Mouse (Mus musculus): ENCODE measurements around the gene Elp1. TPM values are rescaled to one million over a fixed set of nuclear protein-coding genes. Genes with fewer than 3 reads are reported as not detected.

Elp1 gene
- 84.8 and 92.8 TPM in 2 replicates for polyA plus RNA-seq (2016; fragmentation: Nextera tagmentation; extraction: Ambion mirVana)

- Histone ChIP-seq H3K36me3 (peaks cover 43% of the 10 kb centered on the region), H3K9me3 (no peaks in the 10 kb centered on the region), H3K27me3 (no peaks in the 10 kb centered on the region), H3K4me1 (peaks cover 25% of the 10 kb centered on the region), H3K4me3 (peak within 1 kb of the TSS; percentile 93), H3K4me2 (replicated peaks) (peak within 1 kb of the TSS; percentile 68), H3K9ac (replicated peaks) (peak within 1 kb of the TSS; percentile 73), H3K27ac (replicated peaks) (peak within 1 kb of the TSS; percentile 79)
- peak; percentile 98 for ATAC-seq (ENCODE audit: low FRiP score, low read depth)
- under 1% methylated on average over 72 of the region's 72 CpGs for WGBS
Observed at GRCm38 (mm10) chr4:56801907-56802668, at the start of gene Elp1, which contains the start of gene Fam206a. Gene Elp1, minus strand, starts transcription at chr4:56802331. Gene Fam206a, plus strand, starts transcription at chr4:56802345.

DNA sequence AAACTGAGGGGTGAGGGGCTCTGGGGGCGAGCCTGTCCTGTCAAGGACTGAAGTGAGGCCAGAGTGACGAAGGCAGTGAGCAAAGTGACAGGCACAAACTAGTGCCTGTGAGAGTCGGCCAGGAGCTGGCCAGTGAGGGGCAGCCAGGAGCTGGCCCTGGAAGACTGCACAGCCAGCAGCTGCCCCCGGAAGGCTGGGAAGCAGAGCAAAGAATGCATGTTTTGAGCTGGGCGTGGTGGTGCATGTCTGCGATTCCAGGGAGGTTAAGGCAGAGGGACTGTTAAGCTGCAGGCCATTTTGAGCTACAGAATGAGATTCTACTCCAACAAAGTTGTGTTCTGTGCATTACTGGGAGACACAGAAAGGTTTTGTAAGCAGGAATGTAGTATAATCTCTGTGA, 48.6 kb upstream of the Elp1 start:
- Histone ChIP-seq H3K36me3 (peaks cover 5% of the 10 kb centered on the region; the same call in 1 of the 2 replicates), H3K4me2 (replicated peaks) (no peak overlapping the region), H3K4me1 (0 out of 2 replicates have a peak, but pooled peaks cover 2% of the 10 kb centered on the region), H3K9ac (replicated peaks) (no peak overlapping the region), H3K4me3 (no peak overlapping the region), H3K27ac (replicated peaks) (no peak overlapping the region), H3K9me3 (no peaks in the 10 kb centered on the region), H3K27me3 (no peaks in the 10 kb centered on the region)
- 36% methylated on average over 6 of the region's 6 CpGs for WGBS
- ATAC-seq (ENCODE audit: low FRiP score, low read depth): no peak

- Histone ChIP-seq H3K4me3 (no peak overlapping the region), H3K27ac (replicated peaks) (no peak overlapping the region), H3K4me2 (replicated peaks) (no peak overlapping the region), H3K4me1 (0 out of 2 replicates have a peak, but pooled peaks cover 2% of the 10 kb centered on the region), H3K27me3 (no peaks in the 10 kb centered on the region), H3K9ac (replicated peaks) (no peak overlapping the region), H3K9me3 (0 out of 2 replicates have a peak, but pooled peaks cover 3% of the 10 kb centered on the region), H3K36me3 (peaks cover 24% of the 10 kb centered on the region)
- no peak for ATAC-seq (ENCODE audit: low FRiP score, low read depth)
- 93% methylated on average over 6 of the region's 6 CpGs for WGBS
Observed at GRCm38 (mm10) chr4:56848044-56848443, 45.9 kb upstream of the Elp1 start.

- Histone ChIP-seq H3K27me3 (no peaks in the 10 kb centered on the region), H3K9me3 (0 out of 2 replicates have a peak, but pooled peaks cover 3% of the 10 kb centered on the region), H3K36me3 (peaks cover 24% of the 10 kb centered on the region), H3K4me3 (no peak overlapping the region), H3K9ac (replicated peaks) (no peak overlapping the region), H3K4me2 (replicated peaks) (no peak overlapping the region), H3K27ac (replicated peaks) (no peak overlapping the region), H3K4me1 (0 out of 2 replicates have a peak, but pooled peaks cover 2% of the 10 kb centered on the region)
- ATAC-seq (ENCODE audit: low FRiP score, low read depth): no peak
- WGBS: 89% methylated on average over 3 of the region's 3 CpGs
Observed at GRCm38 (mm10) chr4:56847400-56847799, 45.3 kb upstream of the Elp1 start.

DNA sequence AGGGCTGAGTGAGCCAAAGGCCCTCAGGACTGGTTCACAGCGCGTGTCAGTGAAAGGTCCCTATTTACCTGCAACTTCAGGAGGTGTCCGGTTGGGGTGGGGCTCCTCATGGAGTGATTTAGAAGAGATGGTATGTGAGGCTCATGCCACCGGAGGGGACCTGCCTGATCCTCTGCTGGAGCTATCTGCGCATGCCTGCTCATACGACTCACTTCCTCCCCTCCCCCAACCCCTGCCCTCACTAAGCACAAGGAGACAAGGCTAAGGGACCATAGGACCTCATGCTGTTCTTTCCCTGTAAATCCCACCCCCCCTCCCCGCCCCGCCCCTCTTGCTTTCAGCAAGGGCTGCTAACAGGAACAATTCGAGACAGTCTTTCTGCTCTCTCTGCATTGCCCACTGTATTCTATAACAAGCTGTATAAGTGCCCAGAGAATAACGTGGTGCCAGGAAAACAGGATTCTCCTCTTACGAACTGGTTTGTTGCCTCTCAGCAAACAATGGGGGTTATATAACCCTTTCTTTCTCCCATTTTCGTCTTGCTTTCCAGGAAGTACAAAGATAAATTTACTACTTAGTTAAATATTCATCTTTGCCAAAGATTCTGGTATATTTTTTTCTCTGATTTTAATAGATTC, 43.9 kb upstream of the Elp1 start:
- H3K4me1 ChIP-seq: 0 out of 2 replicates have a peak, but pooled peaks cover 2% of the 10 kb centered on the region
- ATAC-seq (ENCODE audit: low FRiP score, low read depth): no peak
- H3K9me3 ChIP-seq: 0 out of 2 replicates have a peak, but pooled peaks cover 3% of the 10 kb centered on the region
- H3K27ac ChIP-seq (replicated peaks): no peak overlapping the region
- H3K9ac ChIP-seq (replicated peaks): no peak overlapping the region
- no peak overlapping the region for H3K4me3 ChIP-seq
- H3K27me3 ChIP-seq: no peaks in the 10 kb centered on the region
- peaks cover 26% of the 10 kb centered on the region for H3K36me3 ChIP-seq
- no peak overlapping the region for H3K4me2 ChIP-seq (replicated peaks)
- WGBS: 62% methylated on average over 12 of the region's 12 CpGs

DNA sequence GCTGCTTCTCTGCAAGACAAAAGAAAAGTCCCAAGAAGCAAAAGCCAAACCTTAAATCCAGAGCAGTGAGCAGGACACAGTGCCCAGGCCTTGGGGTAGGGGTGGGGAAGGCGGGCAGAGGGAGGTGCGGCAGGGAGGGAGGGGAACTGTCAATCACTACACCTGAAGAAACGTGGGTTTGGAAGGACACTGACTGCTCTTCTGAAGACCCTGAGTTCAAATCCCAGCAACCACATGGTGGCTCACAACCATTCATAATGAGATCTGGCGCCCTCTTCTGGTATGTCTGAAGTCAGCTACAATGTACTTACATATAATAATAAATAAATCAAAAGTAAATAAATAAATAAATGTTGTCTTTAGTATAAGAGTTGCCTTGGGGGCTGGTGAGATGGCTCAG, 42.8 kb upstream of the Elp1 start:
- H3K9ac ChIP-seq (replicated peaks): no peak overlapping the region
- H3K4me3 ChIP-seq: no peak overlapping the region
- no peak overlapping the region for H3K27ac ChIP-seq (replicated peaks)
- no peak overlapping the region for H3K4me2 ChIP-seq (replicated peaks)
- 0 out of 2 replicates have a peak, but pooled peaks cover 2% of the 10 kb centered on the region for H3K4me1 ChIP-seq
- H3K27me3 ChIP-seq: no peaks in the 10 kb centered on the region
- 88% methylated on average over 4 of the region's 4 CpGs for WGBS
- H3K36me3 ChIP-seq: peaks cover 36% of the 10 kb centered on the region
- no peak for ATAC-seq (ENCODE audit: low FRiP score, low read depth)
- H3K9me3 ChIP-seq: 0 out of 2 replicates have a peak, but pooled peaks cover 3% of the 10 kb centered on the region

DNA sequence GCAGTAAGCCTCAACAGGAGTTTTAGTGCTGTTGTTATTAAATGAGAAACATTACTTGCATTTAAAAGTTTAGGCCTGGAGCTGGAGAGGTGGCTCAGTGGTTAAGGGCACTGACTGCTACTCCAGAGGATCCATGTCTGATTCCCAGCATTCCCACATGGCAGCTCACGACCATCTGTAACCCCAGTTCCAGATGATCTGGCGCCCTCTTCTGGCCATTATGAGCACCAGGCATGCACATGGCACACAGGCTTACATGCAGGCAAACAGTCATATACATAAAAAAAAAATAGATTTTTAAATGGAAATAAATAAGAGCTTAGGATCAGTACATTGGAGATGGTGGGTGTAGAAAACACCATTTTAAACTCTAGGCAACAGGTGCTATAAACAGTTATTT, 41.8 kb upstream of the Elp1 start:
- no peak overlapping the region for H3K4me2 ChIP-seq (replicated peaks)
- no peaks in the 10 kb centered on the region for H3K27me3 ChIP-seq
- no peak overlapping the region for H3K4me3 ChIP-seq
- H3K27ac ChIP-seq (replicated peaks): no peak overlapping the region
- ATAC-seq (ENCODE audit: low FRiP score, low read depth): no peak
- H3K4me1 ChIP-seq: 0 out of 2 replicates have a peak, but pooled peaks cover 2% of the 10 kb centered on the region
- 91% methylated on average over 2 of the region's 2 CpGs for WGBS
- peaks cover 40% of the 10 kb centered on the region for H3K36me3 ChIP-seq
- H3K9ac ChIP-seq (replicated peaks): no peak overlapping the region
- H3K9me3 ChIP-seq: 0 out of 2 replicates have a peak, but pooled peaks cover 3% of the 10 kb centered on the region

DNA sequence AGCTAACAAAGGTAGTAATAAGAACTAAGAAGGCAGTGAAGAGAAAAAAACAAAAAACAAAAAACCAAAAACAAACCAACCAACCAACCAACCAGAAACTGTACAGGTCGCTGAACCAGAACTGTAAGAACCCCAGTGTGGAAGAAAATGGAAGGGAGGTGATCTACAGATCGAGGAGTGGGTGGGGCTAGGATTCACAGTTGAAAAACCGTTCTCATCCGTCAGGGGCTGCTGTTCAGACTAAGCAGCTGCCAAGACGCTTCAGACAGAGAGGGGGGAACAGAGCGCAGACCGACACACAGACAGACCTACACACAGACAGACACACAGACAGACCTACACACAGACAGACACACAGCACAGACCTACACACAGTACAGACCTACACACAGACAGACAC, 40.4 kb upstream of the Elp1 start:
- Histone ChIP-seq H3K4me2 (replicated peaks) (no peak overlapping the region), H3K4me3 (no peak overlapping the region), H3K27ac (replicated peaks) (no peak overlapping the region), H3K27me3 (no peaks in the 10 kb centered on the region), H3K9me3 (0 out of 2 replicates have a peak, but pooled peaks cover 3% of the 10 kb centered on the region), H3K4me1 (0 out of 2 replicates have a peak, but pooled peaks cover 2% of the 10 kb centered on the region), H3K36me3 (peaks cover 52% of the 10 kb centered on the region), H3K9ac (replicated peaks) (no peak overlapping the region)
- 87% methylated on average over 7 of the region's 7 CpGs for WGBS
- ATAC-seq (ENCODE audit: low FRiP score, low read depth): no peak

GRCm38 (mm10) chr4:56840297-56840696, 38.2 kb upstream of the Elp1 start:
- no peak overlapping the region for H3K4me3 ChIP-seq
- H3K36me3 ChIP-seq: peaks cover 62% of the 10 kb centered on the region
- no peak overlapping the region for H3K9ac ChIP-seq (replicated peaks)
- H3K9me3 ChIP-seq: 0 out of 2 replicates have a peak, but pooled peaks cover 3% of the 10 kb centered on the region
- no peak overlapping the region for H3K4me2 ChIP-seq (replicated peaks)
- WGBS: 87% methylated on average over 3 of the region's 3 CpGs
- no peak for ATAC-seq (ENCODE audit: low FRiP score, low read depth)
- no peaks in the 10 kb centered on the region for H3K4me1 ChIP-seq
- no peak overlapping the region for H3K27ac ChIP-seq (replicated peaks)
- no peaks in the 10 kb centered on the region for H3K27me3 ChIP-seq

GRCm38 (mm10) chr4:56837661-56838060, 35.5 kb upstream of the Elp1 start:
- Histone ChIP-seq H3K4me1 (no peaks in the 10 kb centered on the region), H3K9me3 (no peaks in the 10 kb centered on the region), H3K4me3 (no peak overlapping the region), H3K27me3 (no peaks in the 10 kb centered on the region), H3K36me3 (peaks cover 63% of the 10 kb centered on the region), H3K4me2 (replicated peaks) (no peak overlapping the region), H3K27ac (replicated peaks) (no peak overlapping the region), H3K9ac (replicated peaks) (no peak overlapping the region)
- WGBS: 82% methylated on average over 6 of the region's 6 CpGs
- ATAC-seq (ENCODE audit: low FRiP score, low read depth): no peak

DNA sequence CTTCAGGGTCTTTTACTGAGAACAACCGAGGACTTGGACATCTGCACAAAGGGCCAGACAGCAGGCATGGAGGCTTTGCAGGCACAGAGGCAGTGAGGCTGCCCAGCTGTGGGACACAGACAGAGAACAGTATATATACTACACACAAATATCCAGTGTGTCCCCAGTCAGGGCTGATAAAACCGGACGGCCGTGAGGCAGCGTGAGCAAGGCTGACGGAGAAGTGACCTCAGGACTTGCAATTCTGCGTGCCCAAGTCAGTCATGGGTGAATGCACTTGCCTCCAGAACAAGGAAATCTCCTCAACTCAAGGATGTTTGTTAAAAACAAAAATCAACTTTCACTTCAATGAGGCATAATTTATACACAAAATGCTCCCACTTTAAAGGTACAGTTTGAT, 29.9 kb upstream of the Elp1 start:
- Histone ChIP-seq H3K4me3 (no peak overlapping the region), H3K4me1 (0 out of 2 replicates have a peak, but pooled peaks cover 3% of the 10 kb centered on the region), H3K36me3 (peaks cover 64% of the 10 kb centered on the region), H3K9me3 (no peaks in the 10 kb centered on the region), H3K27ac (replicated peaks) (no peak overlapping the region), H3K27me3 (no peaks in the 10 kb centered on the region), H3K9ac (replicated peaks) (no peak overlapping the region), H3K4me2 (replicated peaks) (no peak overlapping the region)
- ATAC-seq (ENCODE audit: low FRiP score, low read depth): no peak
- WGBS: 89% methylated on average over 7 of the region's 7 CpGs
